Mouse (Mus musculus): ENCODE data around the gene Mdp1. TPM values are rescaled to one million over a fixed set of nuclear protein-coding genes. Genes with fewer than 3 reads are reported as not detected.

Mdp1 gene
- polyA plus RNA-seq, 1 experiment from 2014 or later: 63.0 TPM

- WGBS: 15% methylated on average over 21 of the region's 21 CpGs
- no peaks in the 10 kb centered on the region for H3K27me3 ChIP-seq
- H3K27ac ChIP-seq: no peak within 1 kb of the TSS
- no peak within 1 kb of the TSS for H3K9ac ChIP-seq (replicated peaks)
- H3K4me2 ChIP-seq: peak within 1 kb of the TSS; percentile 45
- peaks cover 7% of the 10 kb centered on the region for H3K4me1 ChIP-seq (replicated peaks)
- H3K9me3 ChIP-seq: no peaks in the 10 kb centered on the region
- ATAC-seq (ENCODE audit: insufficient number of reproducible peaks, insufficient read depth, low FRiP score, low TSS enrichment, low read depth): peak; percentile 72
- peak within 1 kb of the TSS; percentile 32 for H3K4me3 ChIP-seq (replicated peaks)
- 0 out of 2 replicates have a peak, but pooled peaks cover 2% of the 10 kb centered on the region for H3K36me3 ChIP-seq
Measured at GRCm38 (mm10) chr14:55617822-55618221, 42.5 kb downstream of the Mdp1 start, which contains the start of gene Rec8. Gene Rec8 (plus strand): TSS chr14:55618037.

GRCm38 (mm10) chr14:55616844-55617243, 43.5 kb downstream of the Mdp1 start:
- Histone ChIP-seq H3K9ac (replicated peaks) (no peak overlapping the region), H3K4me1 (replicated peaks) (peaks cover 7% of the 10 kb centered on the region), H3K4me3 (replicated peaks) (no peak overlapping the region), H3K27me3 (no peaks in the 10 kb centered on the region), H3K4me2 (no peak overlapping the region), H3K36me3 (no peaks in the 10 kb centered on the region), H3K27ac (no peak overlapping the region), H3K9me3 (no peaks in the 10 kb centered on the region)
- ATAC-seq (ENCODE audit: insufficient number of reproducible peaks, insufficient read depth, low FRiP score, low TSS enrichment, low read depth): no peak
- WGBS: 87% methylated on average over 2 of the region's 2 CpGs

- no peaks in the 10 kb centered on the region for H3K27me3 ChIP-seq
- H3K4me2 ChIP-seq: no peak overlapping the region
- no peak overlapping the region for H3K27ac ChIP-seq
- H3K9me3 ChIP-seq: no peaks in the 10 kb centered on the region
- H3K36me3 ChIP-seq: no peaks in the 10 kb centered on the region
- no peak for ATAC-seq (ENCODE audit: insufficient number of reproducible peaks, insufficient read depth, low FRiP score, low TSS enrichment, low read depth)
- peaks cover 7% of the 10 kb centered on the region for H3K4me1 ChIP-seq (replicated peaks)
- no peak overlapping the region for H3K9ac ChIP-seq (replicated peaks)
- H3K4me3 ChIP-seq (replicated peaks): no peak overlapping the region
- 53% methylated on average over 2 of the region's 2 CpGs for WGBS
Measured at GRCm38 (mm10) chr14:55615876-55616275, 44.4 kb downstream of the Mdp1 start.

- WGBS: 81% methylated on average over 7 of the region's 7 CpGs
- Histone ChIP-seq H3K9ac (replicated peaks) (no peak overlapping the region), H3K36me3 (peaks cover 6% of the 10 kb centered on the region)
Measured at GRCm38 (mm10) chr14:55614565-55615178, 45.6 kb downstream of the Mdp1 start.

GRCm38 (mm10) chr14:55613346-55613745, 47.0 kb downstream of the Mdp1 start:
- H3K4me1 ChIP-seq (replicated peaks): peaks cover under 1% of the 10 kb centered on the region; the same call in 1 of the 2 replicates
- H3K9ac ChIP-seq (replicated peaks): no peak overlapping the region
- no peaks in the 10 kb centered on the region for H3K9me3 ChIP-seq
- H3K27ac ChIP-seq: no peak overlapping the region
- H3K4me3 ChIP-seq (replicated peaks): no peak overlapping the region
- peaks cover 19% of the 10 kb centered on the region for H3K36me3 ChIP-seq
- H3K27me3 ChIP-seq: no peaks in the 10 kb centered on the region
- no peak for ATAC-seq (ENCODE audit: insufficient number of reproducible peaks, insufficient read depth, low FRiP score, low TSS enrichment, low read depth)
- H3K4me2 ChIP-seq: no peak overlapping the region
- WGBS: 81% methylated on average over 6 of the region's 6 CpGs

More at GRCm38 (mm10) chr14:55614565-55615178, 45.6 kb downstream of the Mdp1 start:
- no peaks in the 10 kb centered on the region for H3K9me3 ChIP-seq
- no peaks in the 10 kb centered on the region for H3K27me3 ChIP-seq
- ATAC-seq (ENCODE audit: insufficient number of reproducible peaks, insufficient read depth, low FRiP score, low TSS enrichment, low read depth): no peak
- peaks cover 7% of the 10 kb centered on the region for H3K4me1 ChIP-seq (replicated peaks)
- no peak overlapping the region for H3K27ac ChIP-seq
- no peak overlapping the region for H3K4me3 ChIP-seq (replicated peaks)
- H3K4me2 ChIP-seq: no peak overlapping the region

- no peak overlapping the region for H3K4me2 ChIP-seq
- 96% methylated on average over 6 of the region's 6 CpGs for WGBS
- no peak overlapping the region for H3K4me3 ChIP-seq (replicated peaks)
- H3K27ac ChIP-seq: no peak overlapping the region
- no peak for ATAC-seq (ENCODE audit: insufficient number of reproducible peaks, insufficient read depth, low FRiP score, low TSS enrichment, low read depth)
- H3K36me3 ChIP-seq: peaks cover 51% of the 10 kb centered on the region
- H3K9me3 ChIP-seq: no peaks in the 10 kb centered on the region
- H3K27me3 ChIP-seq: no peaks in the 10 kb centered on the region
- peaks cover 6% of the 10 kb centered on the region for H3K4me1 ChIP-seq (replicated peaks)
- no peak overlapping the region for H3K9ac ChIP-seq (replicated peaks)
Measured at GRCm38 (mm10) chr14:55608339-55608738, 52.0 kb downstream of the Mdp1 start.

Other genes with a start within 250 kb of the Mdp1 start
- gene Dhrs4, start 181.8 kb downstream of the Mdp1 start, polyA plus RNA-seq (2016; fragmentation: Nextera tagmentation; extraction: Ambion mirVana): 83.2 and 86.9 TPM in 2 replicates
- 3.7 and 5.1 TPM in 2 replicates for gene Carmil3, start 169.9 kb downstream of the Mdp1 start, polyA plus RNA-seq (2016; fragmentation: Nextera tagmentation; extraction: Ambion mirVana)
- gene Cpne6, start 150.1 kb downstream of the Mdp1 start, polyA plus RNA-seq (2016; fragmentation: Nextera tagmentation; extraction: Ambion mirVana): 0.32 and 0.35 TPM in 2 replicates
- gene Nrl, start 135.5 kb downstream of the Mdp1 start, polyA plus RNA-seq (2016; fragmentation: Nextera tagmentation; extraction: Ambion mirVana): not detected in 2 replicates
- gene Pck2, start 120.2 kb downstream of the Mdp1 start, polyA plus RNA-seq (2016; fragmentation: Nextera tagmentation; extraction: Ambion mirVana): 33.2 and 35.4 TPM in 2 replicates
- 65.5 and 69.7 TPM in 2 replicates for gene Dcaf11, start 100.5 kb downstream of the Mdp1 start, polyA plus RNA-seq (2016; fragmentation: Nextera tagmentation; extraction: Ambion mirVana)
- 1.1 TPM in 1 of 2 replicates, not detected in the other for gene A730061H03Rik, start 100.1 kb downstream of the Mdp1 start, polyA plus RNA-seq (2016; fragmentation: Nextera tagmentation; extraction: Ambion mirVana)
- 16.0 and 16.1 TPM in 2 replicates for gene Fitm1, start 84.9 kb downstream of the Mdp1 start, polyA plus RNA-seq (2016; fragmentation: Nextera tagmentation; extraction: Ambion mirVana)
- gene Psme1, start 82.4 kb downstream of the Mdp1 start, polyA plus RNA-seq (2016; fragmentation: Nextera tagmentation; extraction: Ambion mirVana): 142 and 151 TPM in 2 replicates
- gene Emc9, start 75.2 kb downstream of the Mdp1 start, polyA plus RNA-seq (2016; fragmentation: Nextera tagmentation; extraction: Ambion mirVana): 3.7 and 4.0 TPM in 2 replicates
- 210 and 260 TPM in 2 replicates for gene Psme2, start 69.4 kb downstream of the Mdp1 start, polyA plus RNA-seq (2016; fragmentation: Nextera tagmentation; extraction: Ambion mirVana)
- gene Rnf31, start 68.8 kb downstream of the Mdp1 start, polyA plus RNA-seq (2016; fragmentation: Nextera tagmentation; extraction: Ambion mirVana): 19.9 and 22.4 TPM in 2 replicates
- gene Irf9, start 56.9 kb downstream of the Mdp1 start, polyA plus RNA-seq (2016; fragmentation: Nextera tagmentation; extraction: Ambion mirVana): 9.2 and 9.6 TPM in 2 replicates
- gene Rec8, start 42.5 kb downstream of the Mdp1 start, polyA plus RNA-seq (2016; fragmentation: Nextera tagmentation; extraction: Ambion mirVana): 10.0 and 12.2 TPM in 2 replicates
- gene Ipo4, start 24.6 kb downstream of the Mdp1 start, polyA plus RNA-seq (2016; fragmentation: Nextera tagmentation; extraction: Ambion mirVana): 78.9 and 100 TPM in 2 replicates
- 2.7 and 3.1 TPM in 2 replicates for gene Gm49378, start 22.6 kb downstream of the Mdp1 start, polyA plus RNA-seq (2016; fragmentation: Nextera tagmentation; extraction: Ambion mirVana)
- gene Tm9sf1, start 16.7 kb downstream of the Mdp1 start, polyA plus RNA-seq (2016; fragmentation: Nextera tagmentation; extraction: Ambion mirVana): 96.1 and 96.7 TPM in 2 replicates
- gene Tssk4, start 10.3 kb downstream of the Mdp1 start, polyA plus RNA-seq (2016; fragmentation: Nextera tagmentation; extraction: Ambion mirVana): 0.70 and 1.0 TPM in 2 replicates
- 67.6 and 74.2 TPM in 2 replicates for gene Gmpr2, start 11.4 kb upstream of the Mdp1 start, polyA plus RNA-seq (2016; fragmentation: Nextera tagmentation; extraction: Ambion mirVana)
- gene Nedd8, start 11.6 kb upstream of the Mdp1 start, polyA plus RNA-seq (2016; fragmentation: Nextera tagmentation; extraction: Ambion mirVana): 594 and 653 TPM in 2 replicates
- 57.1 and 58.3 TPM in 2 replicates for gene Tinf2, start 21.3 kb upstream of the Mdp1 start, polyA plus RNA-seq (2016; fragmentation: Nextera tagmentation; extraction: Ambion mirVana)
- 2.0 and 2.7 TPM in 2 replicates for gene Tgm1, start 53.4 kb upstream of the Mdp1 start, polyA plus RNA-seq (2016; fragmentation: Nextera tagmentation; extraction: Ambion mirVana)
- gene Rabggta, start 61.8 kb upstream of the Mdp1 start, polyA plus RNA-seq (2016; fragmentation: Nextera tagmentation; extraction: Ambion mirVana): 27.3 and 29.0 TPM in 2 replicates
- gene Dhrs1, start 85.2 kb upstream of the Mdp1 start, polyA plus RNA-seq (2016; fragmentation: Nextera tagmentation; extraction: Ambion mirVana): 72.5 and 82.6 TPM in 2 replicates
- 52.0 and 53.0 TPM in 2 replicates for gene Nop9, start 85.2 kb upstream of the Mdp1 start, polyA plus RNA-seq (2016; fragmentation: Nextera tagmentation; extraction: Ambion mirVana)
- gene Cideb, start 98.0 kb upstream of the Mdp1 start, polyA plus RNA-seq (2016; fragmentation: Nextera tagmentation; extraction: Ambion mirVana): 0.60 TPM in 1 of 2 replicates, not detected in the other
- 0.58 and 0.73 TPM in 2 replicates for gene Ltb4r2, start 100.9 kb upstream of the Mdp1 start, polyA plus RNA-seq (2016; fragmentation: Nextera tagmentation; extraction: Ambion mirVana)
- gene Ltb4r1, start 105.5 kb upstream of the Mdp1 start, polyA plus RNA-seq (2016; fragmentation: Nextera tagmentation; extraction: Ambion mirVana): 0.26 and 0.68 TPM in 2 replicates
- 17.7 and 19.9 TPM in 2 replicates for gene Adcy4, start 123.6 kb upstream of the Mdp1 start, polyA plus RNA-seq (2016; fragmentation: Nextera tagmentation; extraction: Ambion mirVana)
- gene Ripk3, start 128.4 kb upstream of the Mdp1 start, polyA plus RNA-seq (2016; fragmentation: Nextera tagmentation; extraction: Ambion mirVana): 25.2 and 36.4 TPM in 2 replicates
- 147 and 151 TPM in 2 replicates for gene Nfatc4, start 162.6 kb upstream of the Mdp1 start, polyA plus RNA-seq (2016; fragmentation: Nextera tagmentation; extraction: Ambion mirVana)
- gene Nynrin, start 193.5 kb upstream of the Mdp1 start, polyA plus RNA-seq (2016; fragmentation: Nextera tagmentation; extraction: Ambion mirVana): 38.9 and 46.0 TPM in 2 replicates
- 0.20 and 0.21 TPM in 2 replicates for gene Cbln3, start 223.9 kb upstream of the Mdp1 start, polyA plus RNA-seq (2016; fragmentation: Nextera tagmentation; extraction: Ambion mirVana)
- gene Khnyn, start 224.4 kb upstream of the Mdp1 start, polyA plus RNA-seq (2016; fragmentation: Nextera tagmentation; extraction: Ambion mirVana): 36.9 and 38.8 TPM in 2 replicates
- gene Sdr39u1, start 239.8 kb upstream of the Mdp1 start, polyA plus RNA-seq (2016; fragmentation: Nextera tagmentation; extraction: Ambion mirVana): 81.7 and 86.3 TPM in 2 replicates